Mouse (Mus musculus) layer of hippocampus, adult 9-10 months (tissue): ENCODE data around the gene Zfp213.
"Not testable (repeated sequence)": the region's sequence is repeated elsewhere in the genome, so short reads cannot be mapped to it uniquely, and the experiment has no call there.

ENCODE experiments used
- DNase-seq: peaks from one replicate; pipeline ENCODE4 v3.0.0; 2022; ENCODE audit warnings: low spot score

Zfp213 gene

DNA sequence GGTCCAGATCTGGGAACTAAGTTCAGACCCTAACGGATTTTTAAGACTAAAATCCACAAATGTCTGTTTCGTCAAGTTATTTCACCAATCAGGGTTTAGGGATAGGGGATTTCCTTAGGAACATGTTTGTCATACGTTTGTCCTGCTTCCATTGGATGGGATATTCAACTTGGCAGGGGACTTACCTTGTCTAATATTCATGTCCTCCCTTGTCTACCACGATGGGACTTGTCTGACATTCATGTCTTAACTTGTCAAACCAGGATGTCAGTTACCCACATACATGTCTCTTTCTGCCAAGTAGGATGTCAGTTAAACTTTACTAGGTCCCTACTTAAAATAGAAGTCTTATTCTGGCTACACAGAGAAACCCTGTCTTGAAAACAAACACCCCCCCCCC lies 20.1 kb downstream of the Zfp213 start:
- no peak for DNase-seq

DNA sequence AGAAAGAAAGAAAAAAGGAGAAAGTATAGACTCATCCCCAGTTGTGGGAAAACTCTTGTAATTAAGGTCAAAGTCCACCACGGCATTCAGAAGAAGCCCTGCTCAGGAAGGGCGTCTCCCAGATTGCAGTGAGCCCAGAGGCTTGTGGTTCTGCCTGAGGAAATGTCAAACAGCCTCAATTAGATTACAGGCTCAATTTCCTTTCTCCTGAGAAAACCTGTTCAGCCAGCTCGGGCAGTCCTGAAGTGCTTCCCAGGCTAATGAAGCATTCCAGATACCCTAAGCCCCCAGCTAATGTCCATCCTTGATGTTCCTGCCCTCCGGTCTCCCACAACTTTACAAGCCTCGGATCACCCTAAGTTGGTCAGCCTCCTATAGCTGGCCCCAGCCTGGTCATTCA lies 20.7 kb downstream of the Zfp213 start:
- DNase-seq = no peak

DNA sequence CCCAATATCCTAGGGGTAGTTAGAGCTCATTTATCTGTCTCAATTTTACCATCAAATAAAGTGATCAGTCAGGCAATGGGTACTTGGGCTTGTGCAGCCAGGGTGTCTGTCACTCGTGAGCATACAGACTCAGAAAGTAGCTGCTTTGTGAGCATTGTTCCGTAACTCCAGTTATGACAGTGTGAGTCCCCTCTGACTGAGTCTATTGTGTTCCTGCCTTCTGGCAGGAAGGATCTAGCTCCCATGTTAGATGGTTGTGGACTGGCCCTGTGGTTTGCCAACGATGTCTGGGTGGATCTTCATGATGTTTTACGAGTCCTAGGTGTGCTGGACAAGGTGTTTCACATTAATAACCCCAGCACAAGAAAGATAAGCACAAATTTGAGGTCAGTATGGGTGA lies 21.2 kb downstream of the Zfp213 start:
- DNase-seq = no peak

DNA sequence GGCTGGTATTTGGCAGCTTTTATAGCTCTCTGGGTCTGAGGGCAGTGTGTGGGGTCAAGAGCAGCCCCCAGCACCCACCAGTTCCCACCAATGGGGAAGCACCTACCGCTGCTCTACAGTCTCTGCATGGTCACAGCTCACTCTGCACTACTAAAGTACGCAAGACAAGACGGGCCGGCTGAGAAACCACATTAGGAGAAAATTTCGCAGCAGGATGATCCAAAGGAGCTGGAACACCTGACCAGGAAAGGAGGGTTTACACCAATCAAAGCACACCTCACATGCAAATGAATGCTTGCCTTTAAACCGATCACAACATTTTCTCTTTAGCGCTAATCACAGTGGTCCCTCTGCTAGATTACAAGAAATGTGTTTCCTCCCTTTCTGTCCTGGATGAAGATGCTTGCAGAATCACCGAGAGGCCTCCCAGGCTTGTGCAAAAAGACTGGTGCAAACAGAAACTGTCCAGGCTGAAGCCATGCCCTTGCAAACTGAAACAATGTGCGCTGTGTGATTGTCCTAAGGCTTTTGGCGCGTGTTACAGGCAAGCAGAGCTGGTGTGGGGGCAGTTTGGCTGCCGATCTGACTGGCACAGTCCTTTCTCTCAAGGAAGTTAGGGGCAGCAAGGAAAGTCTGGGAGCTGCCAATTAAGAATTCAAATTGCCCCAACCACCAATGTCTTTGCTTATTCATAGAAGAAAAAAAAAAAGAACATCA lies 21.9 kb downstream of the Zfp213 start:
- no peak for DNase-seq

DNA sequence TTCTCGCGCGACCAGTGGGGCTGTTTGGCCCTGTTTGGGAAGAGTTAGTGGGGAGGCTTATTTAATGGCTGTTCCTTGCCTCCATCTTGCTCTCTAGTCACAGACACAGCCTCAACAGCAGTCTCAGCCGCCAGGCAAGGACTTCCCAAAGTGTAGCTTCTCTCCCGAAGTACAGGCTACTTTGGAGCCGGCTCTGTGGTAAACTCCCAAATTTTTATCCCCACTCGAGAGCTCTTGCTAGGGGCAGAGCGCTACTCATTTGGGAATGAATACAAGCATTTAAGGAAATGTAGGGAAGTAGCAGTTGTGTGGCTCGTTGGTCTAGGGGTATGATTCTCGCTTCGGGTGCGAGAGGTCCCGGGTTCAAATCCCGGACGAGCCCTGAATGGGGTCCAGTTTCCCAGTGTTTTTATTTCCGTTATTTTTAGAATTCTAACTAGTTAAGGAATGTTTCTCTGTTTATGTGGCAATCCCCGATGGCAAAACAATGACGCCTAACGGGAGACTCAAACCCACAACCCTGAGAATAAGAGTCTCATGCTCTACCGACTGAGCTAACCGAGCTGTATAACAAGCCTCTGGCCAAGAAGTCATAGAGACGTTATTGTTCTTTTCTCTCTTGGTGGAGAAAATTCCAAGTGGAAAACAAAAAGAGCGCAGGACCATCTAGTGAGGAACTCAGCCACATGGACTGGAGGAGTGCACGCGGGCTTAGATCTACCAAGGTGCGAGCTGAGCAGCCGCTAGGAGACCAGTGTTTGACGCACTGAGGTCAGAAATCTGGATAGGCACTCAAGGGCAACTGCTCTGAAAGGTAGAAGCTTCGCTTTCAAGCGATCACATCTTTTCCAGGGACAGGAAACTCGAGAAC lies 23.2 kb downstream of the Zfp213 start:
- DNase-seq = no peak

DNA sequence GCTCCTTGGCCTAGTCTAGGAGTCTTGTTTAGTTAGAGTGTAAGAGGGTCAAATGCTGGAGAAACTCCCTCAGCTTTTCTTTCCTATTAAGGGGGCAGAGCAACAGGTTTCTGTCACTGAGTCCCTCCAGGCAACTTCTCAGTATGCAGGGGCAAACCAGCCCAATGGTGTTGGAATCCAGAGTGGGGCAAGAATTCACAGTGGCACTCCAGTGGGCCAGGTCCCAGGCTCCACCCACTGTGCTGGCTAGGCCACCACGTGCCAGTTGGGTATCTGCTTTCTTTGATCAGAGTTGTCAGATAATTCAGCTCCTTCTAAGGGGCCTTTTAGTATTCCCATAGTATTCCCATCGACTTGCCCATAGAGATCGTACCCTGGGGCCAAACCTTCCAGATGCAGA lies 23.9 kb downstream of the Zfp213 start:
- DNase-seq = no peak

DNA sequence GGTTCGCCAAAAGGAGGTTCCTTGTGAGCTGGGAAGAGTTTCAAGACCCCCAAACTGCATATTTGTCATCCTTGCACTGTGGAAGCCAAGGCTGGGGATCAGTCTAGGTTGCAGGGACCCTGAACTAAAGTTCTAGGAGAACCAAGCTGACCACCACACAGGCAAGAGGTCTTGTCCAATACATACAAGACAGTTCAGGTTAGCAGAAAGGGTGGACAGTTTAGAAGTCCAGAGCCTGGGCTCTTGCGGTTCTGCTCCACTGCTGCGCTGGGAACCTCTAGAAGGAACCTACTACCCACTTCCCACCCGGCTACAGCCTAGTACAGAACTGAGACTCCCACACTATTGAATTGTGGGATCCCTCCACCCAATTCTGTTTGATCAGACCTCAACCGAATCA lies 24.4 kb downstream of the Zfp213 start:
- no peak for DNase-seq

DNA sequence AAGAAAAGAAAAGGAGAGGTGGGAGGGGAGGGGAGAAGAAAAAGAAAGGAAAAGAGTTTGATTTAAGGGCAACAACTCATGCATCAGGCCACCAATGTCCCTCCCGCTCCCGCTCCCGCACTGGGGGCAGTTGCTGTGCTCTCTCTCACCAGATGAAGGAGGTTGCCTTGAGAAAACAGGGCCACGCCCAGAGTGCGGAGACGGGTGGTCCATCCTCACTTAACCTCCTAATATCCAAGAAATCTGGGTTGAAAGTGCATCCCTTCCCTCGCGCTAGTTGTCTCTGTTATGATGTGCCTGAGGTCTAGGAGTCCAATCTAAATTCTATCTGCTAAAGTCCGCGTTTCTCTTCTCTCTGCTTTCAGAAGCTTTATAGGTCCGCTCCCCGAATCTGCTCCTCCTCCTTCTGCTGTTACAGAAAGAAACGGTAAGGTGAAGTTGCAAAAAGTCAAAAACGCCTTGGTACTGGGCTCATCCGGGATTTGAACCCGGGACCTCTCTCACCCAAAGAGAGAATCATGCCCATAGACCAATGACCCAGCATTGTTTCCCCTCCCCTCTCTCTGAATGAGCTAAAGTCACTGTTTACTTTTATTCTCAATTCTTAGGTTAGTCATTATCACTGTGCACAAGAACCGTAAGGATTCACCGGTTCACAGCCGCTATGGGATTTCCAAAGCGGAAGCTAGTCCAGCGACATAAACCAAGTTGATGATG lies 25.6 kb downstream of the Zfp213 start:
- no peak for DNase-seq

DNA sequence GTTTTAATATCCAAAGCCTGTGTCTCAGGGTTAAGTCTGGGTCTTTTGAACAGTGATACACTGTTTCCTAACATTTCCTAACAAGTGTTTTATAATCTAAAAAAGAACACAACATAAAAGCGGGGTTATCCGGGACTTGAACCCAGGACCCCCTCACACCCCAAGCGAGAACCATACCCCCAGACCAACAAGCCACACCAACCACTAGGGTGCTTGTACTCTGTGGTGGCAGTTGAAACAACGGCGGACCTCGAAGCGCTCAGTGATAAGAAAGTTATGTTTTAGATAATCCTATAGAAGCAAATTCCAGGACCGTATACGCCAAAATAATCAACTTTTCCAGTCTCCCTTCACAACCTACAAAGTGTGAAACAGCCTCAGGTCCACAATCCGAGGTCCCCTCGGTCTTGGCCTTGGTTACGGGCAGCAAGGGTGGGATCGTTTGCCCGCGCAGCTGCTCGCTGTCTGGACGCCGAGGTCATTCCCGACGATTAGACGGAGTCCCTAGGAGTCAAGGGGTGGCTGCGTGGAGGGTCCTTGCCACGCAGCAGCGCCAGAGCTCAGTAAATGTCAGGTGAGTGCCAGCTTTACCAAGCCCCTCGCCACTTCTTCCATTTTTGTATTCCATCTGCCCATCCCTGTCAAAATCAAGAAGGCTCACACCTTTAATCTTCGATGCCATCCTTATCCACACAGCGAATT lies 26.3 kb downstream of the Zfp213 start:
- no peak for DNase-seq

DNA sequence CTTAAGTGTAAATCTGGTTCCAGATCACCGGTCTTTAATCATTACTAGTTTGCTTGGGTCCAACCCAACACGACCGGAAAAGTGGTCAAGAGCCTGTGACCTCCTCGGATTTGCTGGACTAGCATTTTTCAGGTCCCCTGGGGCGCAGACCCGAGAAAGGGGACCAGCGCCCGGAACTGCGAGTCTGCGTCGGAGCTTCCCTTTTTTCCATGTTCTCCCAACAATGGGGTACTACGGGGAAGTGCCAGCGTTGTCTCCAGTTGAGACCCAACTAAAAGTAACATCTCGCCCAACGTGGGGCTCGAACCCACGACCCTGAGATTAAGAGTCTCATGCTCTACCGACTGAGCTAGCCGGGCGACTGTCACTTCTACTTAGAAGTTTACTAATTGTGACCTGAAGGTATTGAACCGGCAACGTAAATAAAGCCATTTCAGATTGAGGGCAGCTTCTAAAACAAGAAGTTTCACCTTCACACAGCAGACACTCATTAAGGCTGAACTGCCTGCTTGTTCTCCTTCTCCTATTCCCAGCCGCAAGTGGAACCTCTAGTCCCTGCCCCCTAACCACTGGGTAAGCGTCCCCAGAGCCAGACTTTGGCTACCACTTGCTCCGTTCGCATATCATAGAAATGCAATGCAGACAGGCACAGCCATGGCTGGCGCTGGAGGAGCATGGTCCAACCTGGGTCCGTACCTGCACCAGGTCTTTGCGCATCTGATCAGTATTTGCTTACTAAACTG lies 28.8 kb downstream of the Zfp213 start:
- not testable (repeated sequence) for DNase-seq

DNA sequence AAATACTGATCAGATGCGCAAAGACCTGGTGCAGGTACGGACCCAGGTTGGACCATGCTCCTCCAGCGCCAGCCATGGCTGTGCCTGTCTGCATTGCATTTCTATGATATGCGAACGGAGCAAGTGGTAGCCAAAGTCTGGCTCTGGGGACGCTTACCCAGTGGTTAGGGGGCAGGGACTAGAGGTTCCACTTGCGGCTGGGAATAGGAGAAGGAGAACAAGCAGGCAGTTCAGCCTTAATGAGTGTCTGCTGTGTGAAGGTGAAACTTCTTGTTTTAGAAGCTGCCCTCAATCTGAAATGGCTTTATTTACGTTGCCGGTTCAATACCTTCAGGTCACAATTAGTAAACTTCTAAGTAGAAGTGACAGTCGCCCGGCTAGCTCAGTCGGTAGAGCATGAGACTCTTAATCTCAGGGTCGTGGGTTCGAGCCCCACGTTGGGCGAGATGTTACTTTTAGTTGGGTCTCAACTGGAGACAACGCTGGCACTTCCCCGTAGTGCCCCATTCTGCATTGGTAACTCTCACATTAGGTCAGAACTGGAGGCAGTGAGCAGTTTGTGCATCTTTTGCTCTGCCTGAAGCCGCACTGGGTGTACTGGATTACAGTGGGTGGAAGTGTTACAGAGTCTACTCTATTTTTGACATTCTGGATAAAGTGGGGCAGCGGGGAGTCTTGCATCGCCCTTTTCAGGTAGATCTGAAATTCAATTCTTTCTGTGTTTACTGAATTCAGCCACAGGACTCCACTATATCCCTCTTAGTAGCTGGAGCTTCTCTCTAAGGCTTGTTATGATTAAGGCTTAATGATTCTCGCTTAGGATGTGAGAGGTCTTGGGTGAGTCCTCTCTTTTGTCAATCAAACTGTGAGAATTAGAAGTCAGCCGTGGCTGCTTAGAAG lies 30.2 kb downstream of the Zfp213 start:
- DNase-seq = not testable (repeated sequence)

DNA sequence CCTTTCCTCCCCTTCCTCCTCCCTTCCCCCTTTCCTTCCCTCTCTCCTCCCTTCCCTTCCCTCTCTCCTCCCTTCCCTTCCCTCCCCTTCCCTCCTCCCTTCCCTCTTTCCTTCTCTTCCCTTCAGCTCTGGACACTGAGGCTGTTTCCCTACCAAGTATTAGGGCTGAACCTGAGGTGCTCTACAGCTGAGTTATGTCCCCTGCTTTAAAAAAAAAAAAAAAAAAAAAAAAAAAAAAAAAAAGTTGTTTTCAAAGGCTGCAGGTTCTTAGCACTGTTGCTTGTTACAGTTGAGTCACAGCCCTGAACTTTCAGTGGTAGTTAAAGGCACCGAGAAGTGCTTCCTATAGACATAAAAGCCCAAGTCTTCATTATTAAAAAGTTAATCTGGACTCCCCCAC lies 32.6 kb downstream of the Zfp213 start:
- not testable (repeated sequence) for DNase-seq

DNA sequence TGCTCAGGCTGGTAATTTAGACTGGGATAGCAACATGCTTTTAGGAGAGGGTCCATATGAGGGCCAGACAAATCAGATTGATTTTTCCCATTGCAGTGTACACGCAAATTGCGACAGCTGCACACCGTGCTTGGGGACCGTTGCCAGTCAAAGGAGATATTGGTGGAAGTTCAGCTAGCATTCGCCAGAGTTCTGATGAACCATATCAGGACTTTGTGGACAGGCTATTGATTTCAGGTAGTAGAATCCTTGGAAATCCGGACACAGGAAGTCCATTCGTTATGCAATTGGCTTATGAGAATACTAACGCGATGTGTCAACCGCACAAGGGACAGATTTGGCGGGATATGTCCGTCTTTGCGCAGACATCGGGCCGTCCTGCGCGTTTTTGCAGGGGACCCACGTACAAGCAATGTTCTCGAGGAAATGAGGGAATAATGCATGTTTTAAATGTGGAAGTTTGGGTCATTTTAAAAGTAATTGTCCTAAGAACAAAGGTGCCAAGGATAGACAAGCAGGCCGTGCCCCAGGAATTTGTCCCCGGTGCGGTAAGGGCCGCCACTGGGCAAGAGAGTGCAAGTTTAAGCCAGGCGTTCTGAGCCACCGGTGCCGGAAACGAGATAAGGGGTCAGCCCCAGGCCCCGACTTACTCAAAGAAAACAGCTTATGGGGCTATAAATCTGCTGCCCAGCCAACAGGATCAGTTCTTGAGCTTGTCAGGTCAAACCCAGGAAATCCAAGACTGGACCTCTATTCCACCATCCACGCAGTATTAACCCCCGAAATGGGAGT lies 40.9 kb downstream of the Zfp213 start:
- DNase-seq = not testable (repeated sequence)

DNA sequence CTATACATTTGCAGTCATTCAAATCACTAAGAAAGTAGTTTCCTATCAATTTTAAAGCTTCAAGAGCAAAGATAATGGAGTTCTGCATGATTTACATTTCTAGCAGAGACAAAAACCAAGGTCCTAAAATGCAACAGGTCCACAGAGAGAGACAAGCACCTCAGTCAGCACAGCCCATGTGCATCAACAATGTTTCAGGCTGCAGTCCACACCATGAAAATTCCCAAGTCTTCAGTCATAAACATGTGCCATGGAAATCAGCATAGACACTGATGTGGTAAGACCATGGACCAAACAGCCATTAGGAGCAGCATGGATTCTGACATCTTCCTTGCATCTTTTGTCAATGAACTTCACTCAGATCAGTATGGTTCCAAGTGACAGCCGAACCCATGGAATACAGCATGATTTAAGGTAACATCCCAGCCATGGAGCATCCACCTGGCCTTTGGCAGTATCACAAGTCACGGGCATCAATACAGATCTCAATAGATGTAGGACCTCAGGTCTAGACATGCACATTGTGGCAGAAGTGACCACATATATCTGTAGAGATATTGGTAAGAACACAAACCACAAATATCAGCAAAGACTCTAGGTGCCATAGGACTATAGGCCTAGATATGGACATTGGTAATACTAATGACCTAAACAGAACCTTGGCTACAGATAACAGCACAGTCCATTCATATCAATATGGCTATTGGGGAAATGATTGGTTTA lies 45.2 kb downstream of the Zfp213 start:
- DNase-seq = no peak
